Comparison of ENCODE assay signal across 8 mouse cellular contexts in genomic region chr1:58445143-58445722, GRCm38 (mm10). TPM values are rescaled to one million over a fixed set of nuclear protein-coding genes. Genes with fewer than 3 reads are reported as not detected.
DNase-seq lines count a peak whose midpoint lies in the region; ATAC-seq lines count a peak whose summit lies in the region.

Gene Nif3l1, plus strand, starts transcription at chr1:58445151.
Gene Ppil3, minus strand, starts transcription at chr1:58445486.

- peak; percentile 99 for DNase-seq in MEL-GATA-1-ER (ENCODE audit: extremely low read depth, low read depth)
- DNase-seq in cerebellum, adult 8-10 months, result peak; percentile 71
- peak; percentile 86 for DNase-seq in forelimb bud, embryonic 11.5 days (ENCODE audit: low read depth, low spot score)
- DNase-seq in layer of hippocampus, adult 9-10 months (ENCODE audit: low spot score), result peak; percentile 84
- DNase-seq in ovary, postnatal 10 days (ENCODE audit: low spot score), result peak; percentile 74
- DNase-seq in thymus, postnatal 10 days (ENCODE audit: low spot score in 2 of 2), result peak; percentile 73 to 76

- peaks cover 19% of the 10 kb centered on the region for H3K4me1 ChIP-seq in lung, embryonic 16.5 days (replicated peaks; ENCODE audit: control insufficient read depth, insufficient read depth, low read length)

- H3K36me3 ChIP-seq in lung, embryonic 16.5 days (ENCODE audit: control insufficient read depth, insufficient read depth, low read length), result peaks cover 5% of the 10 kb centered on the region

- peak within 1 kb of the TSS; percentile 65 for H3K4me2 ChIP-seq in lung, embryonic 16.5 days (ENCODE audit: low read depth, low read length)

- peak within 1 kb of the TSS; percentile 81 for H3K4me3 ChIP-seq in lung, embryonic 16.5 days (ENCODE audit: low read length)

- peak; percentile 95 to 96 for ATAC-seq in hematopoietic stem cell, adult 5-6 weeks (replicated peaks in 1 of 2; ENCODE audit: insufficient read depth in 1 of 2, low FRiP score in 2 of 2, low TSS enrichment in 1 of 2, low read depth in 1 of 2, poor library complexity in 2 of 2, severe bottlenecking in 2 of 2)
- peak; percentile 97 for ATAC-seq in lung, embryonic 16.5 days (ENCODE audit: low read depth)

- WGBS in lung, embryonic 16.5 days, result 0% methylated on average over 33 of the region's 33 CpGs

- peak within 1 kb of the TSS; percentile 90 for H3K9ac ChIP-seq in lung, embryonic 16.5 days (ENCODE audit: low read length)

- H3K27ac ChIP-seq in lung, embryonic 16.5 days (ENCODE audit: low read length), result peak within 1 kb of the TSS; percentile 95

- H3K27me3 ChIP-seq in lung, embryonic 16.5 days (ENCODE audit: control insufficient read depth, insufficient read depth, low read depth, low read length), result no peaks in the 10 kb centered on the region

- no peaks in the 10 kb centered on the region for H3K9me3 ChIP-seq in lung, embryonic 16.5 days (ENCODE audit: control insufficient read depth, low read length)

RNA-seq across cellular contexts. Expression of gene Nif3l1, which starts in this region (rescaled TPM):
- 50.2 and 67.7 TPM in 2 replicates for total RNA-seq in hematopoietic stem cell, adult 5-6 weeks (2017)
- 37.4 and 37.8 TPM in 2 replicates for polyA plus RNA-seq in lung, embryonic 16.5 days (2015; fragmentation: Nextera tagmentation; extraction: Ambion mirVana)

RNA-seq across cellular contexts. Expression of gene Ppil3, which starts in this region (rescaled TPM):
- total RNA-seq in hematopoietic stem cell, adult 5-6 weeks (2017), result 66.9 and 94.8 TPM in 2 replicates
- polyA plus RNA-seq in lung, embryonic 16.5 days (2015; fragmentation: Nextera tagmentation; extraction: Ambion mirVana), result 45.8 and 52.5 TPM in 2 replicates

Comparison
In these comparisons a context has a peak if more than half of its experiments do, and no peak if none do; other contexts are left out.
1. Peak in every context shown above with its lines: DNase-seq, ATAC-seq, H3K4me3 ChIP-seq and H3K27ac ChIP-seq.